Mouse (Mus musculus) left cerebral cortex, adult 18-20 months (tissue): ENCODE measurements around the gene Prmt1. TPM values are rescaled to one million over a fixed set of nuclear protein-coding genes. Genes with fewer than 3 reads are reported as not detected.

Source experiments
- DNase-seq, 2 experiments: peaks; one replicate each; pipeline ENCODE4 v3.0.0; 2021 to 2022; ENCODE audit warnings: low spot score in 2 of 2, mixed read lengths in 1 of 2
- microRNA-seq, 2 experiments: library from miRNA; unstranded; fragments of <30 nt; microRNA quantifications; one replicate each; pipeline ENCODE4 v1.2.0; 2021
- total RNA-seq, 2 experiments: library from RNA; stranded (reverse); gene quantifications; 2 replicates each; pipeline ENCODE4 v1.2.3; 2021

Gene Prmt1
- total RNA-seq, 2 experiments from 2014 or later = 174 to 178 TPM

GRCm38 (mm10) chr7:44954091-44954885 is 32.1 kb downstream of the Prmt1 start:
- DNase-seq = no peak

- peak in 1 of 2 experiments; percentile 1 for DNase-seq
Measured at GRCm38 (mm10) chr7:44953561-44953960, 32.8 kb downstream of the Prmt1 start.

GRCm38 (mm10) chr7:44952611-44953306 is 33.6 kb downstream of the Prmt1 start:
- DNase-seq = peak; percentile 85 to 88

- DNase-seq = no peak
Measured at GRCm38 (mm10) chr7:44951960-44952359, 34.4 kb downstream of the Prmt1 start.

- DNase-seq = no peak
Measured at GRCm38 (mm10) chr7:44949922-44950321, 36.4 kb downstream of the Prmt1 start.

- DNase-seq = no peak
Measured at GRCm38 (mm10) chr7:44942904-44943303, 43.5 kb downstream of the Prmt1 start, which contains the start of gene Tsks. Tsks (plus strand) TSS chr7:44943204.

GRCm38 (mm10) chr7:44938680-44939079 is 47.7 kb downstream of the Prmt1 start:
- no peak for DNase-seq

- peak; percentile 99 to 100 for DNase-seq
Measured at GRCm38 (mm10) chr7:44929204-44930151, 56.9 kb downstream of the Prmt1 start, which contains the start of gene Ap2a1. Ap2a1 (minus strand) TSS chr7:44929496.

- DNase-seq = no peak
Measured at GRCm38 (mm10) chr7:44928570-44928969, 57.8 kb downstream of the Prmt1 start.

Small RNAs within 50 kb of the gene (microRNA-seq; reads per million reads assigned to microRNA genes)
- 1.7 to 2.1 reads per million in 2 experiments for gene Mir7054

Other genes with a start within 250 kb of the Prmt1 start
- 10 to 100 TPM; 25.5 to 26.5 TPM for gene Vrk3, start 238.2 kb downstream of the Prmt1 start, total RNA-seq
- under 1 TPM; 0.23 to 0.89 TPM for gene Zfp473, start 235.5 kb downstream of the Prmt1 start, total RNA-seq
- 10 to 100 TPM; 33.0 to 38.1 TPM for gene Nup62, start 170.5 kb downstream of the Prmt1 start, total RNA-seq
- 1 to 10 TPM; 1.8 to 2.3 TPM for gene Il4i1, start 170.2 kb downstream of the Prmt1 start, total RNA-seq
- gene Atf5, start 169.9 kb downstream of the Prmt1 start, total RNA-seq = 10 to 100 TPM; 21.2 to 27.8 TPM
- 10 to 100 TPM; 67.9 to 70.1 TPM for gene Akt1s1, start 137.6 kb downstream of the Prmt1 start, total RNA-seq
- 10 to 100 TPM; 70.4 to 89.3 TPM for gene Tbc1d17, start 137.5 kb downstream of the Prmt1 start, total RNA-seq
- gene Pnkp, start 129.4 kb downstream of the Prmt1 start, total RNA-seq = 10 to 100 TPM; 27.1 to 27.7 TPM
- gene Ptov1, start 116.8 kb downstream of the Prmt1 start, total RNA-seq = 100 to 1,000 TPM; 280 to 295 TPM
- gene Med25, start 93.9 kb downstream of the Prmt1 start, total RNA-seq = 10 to 100 TPM; 85.9 to 94.9 TPM
- 10 to 100 TPM; 22.2 to 24.2 TPM for gene Fuz, start 90.5 kb downstream of the Prmt1 start, total RNA-seq
- gene Ap2a1, start 57.1 kb downstream of the Prmt1 start, total RNA-seq = 100 to 1,000 TPM; 328 to 355 TPM
- gene Tsks, start 43.4 kb downstream of the Prmt1 start, total RNA-seq = 1 to 10 TPM; 1.7 to 3.0 TPM
- 10 to 100 TPM; 98.3 to 98.4 TPM for gene Cpt1c, start 11.7 kb downstream of the Prmt1 start, total RNA-seq
- 10 to 100 TPM; 35.2 to 41.9 TPM for gene Irf3, start 11.1 kb upstream of the Prmt1 start, total RNA-seq
- 1 to 10 TPM; 2.8 to 3.8 TPM for gene Bcl2l12, start 12.1 kb upstream of the Prmt1 start, total RNA-seq
- 100 to 1,000 TPM; 159 to 163 TPM for gene Scaf1, start 29.8 kb upstream of the Prmt1 start, total RNA-seq
- gene Rras, start 31.4 kb upstream of the Prmt1 start, total RNA-seq = 10 to 100 TPM; 10.0 to 14.5 TPM
- 10 to 100 TPM; 63.3 to 67.5 TPM for gene Prr12, start 66.3 kb upstream of the Prmt1 start, total RNA-seq
- gene Nosip, start 75.9 kb upstream of the Prmt1 start, total RNA-seq = 10 to 100 TPM; 51.9 to 59.7 TPM
- 1 to 10 TPM; 6.2 to 9.2 TPM for gene Prrg2, start 76.1 kb upstream of the Prmt1 start, total RNA-seq
- 1 to 10 TPM; 5.9 to 6.0 TPM for gene Rcn3, start 105.7 kb upstream of the Prmt1 start, total RNA-seq
- gene Fcgrt, start 117.3 kb upstream of the Prmt1 start, total RNA-seq = 10 to 100 TPM; 19.6 to 20.1 TPM
- gene Rps11, start 137.9 kb upstream of the Prmt1 start, total RNA-seq = 100 to 1,000 TPM; 474 to 479 TPM
- 100 to 1,000 TPM; 712 to 811 TPM for gene Rpl13a, start 142.2 kb upstream of the Prmt1 start, total RNA-seq
- not detected for gene Gm45713, start 149.7 kb upstream of the Prmt1 start, total RNA-seq
- gene Flt3l, start 149.9 kb upstream of the Prmt1 start, total RNA-seq = 1 to 10 TPM; 8.4 to 9.7 TPM
- gene Pih1d1, start 167.7 kb upstream of the Prmt1 start, total RNA-seq = 10 to 100 TPM; 46.7 to 51.7 TPM
- 10 to 100 TPM; 12.7 to 15.1 TPM for gene Aldh16a1, start 168.0 kb upstream of the Prmt1 start, total RNA-seq
- gene Slc17a7, start 177.4 kb upstream of the Prmt1 start, total RNA-seq = 1,000 to 10,000 TPM; 1,307 TPM
- under 1 TPM; 0.26 to 0.40 TPM for gene Gfy, start 193.0 kb upstream of the Prmt1 start, total RNA-seq
- gene Pth2, start 194.4 kb upstream of the Prmt1 start, total RNA-seq = not detected
- gene Ccdc155, start 218.3 kb upstream of the Prmt1 start, total RNA-seq = 1 to 10 TPM; 4.9 to 9.7 TPM
- 10 to 100 TPM; 33.6 to 38.3 TPM for gene Dkkl1, start 225.6 kb upstream of the Prmt1 start, total RNA-seq
- gene Tead2, start 229.2 kb upstream of the Prmt1 start, total RNA-seq = 1 to 10 TPM; 2.1 to 4.3 TPM